Comparison of ENCODE assay signal across 9 mouse cellular contexts in the genomic region with DNA sequence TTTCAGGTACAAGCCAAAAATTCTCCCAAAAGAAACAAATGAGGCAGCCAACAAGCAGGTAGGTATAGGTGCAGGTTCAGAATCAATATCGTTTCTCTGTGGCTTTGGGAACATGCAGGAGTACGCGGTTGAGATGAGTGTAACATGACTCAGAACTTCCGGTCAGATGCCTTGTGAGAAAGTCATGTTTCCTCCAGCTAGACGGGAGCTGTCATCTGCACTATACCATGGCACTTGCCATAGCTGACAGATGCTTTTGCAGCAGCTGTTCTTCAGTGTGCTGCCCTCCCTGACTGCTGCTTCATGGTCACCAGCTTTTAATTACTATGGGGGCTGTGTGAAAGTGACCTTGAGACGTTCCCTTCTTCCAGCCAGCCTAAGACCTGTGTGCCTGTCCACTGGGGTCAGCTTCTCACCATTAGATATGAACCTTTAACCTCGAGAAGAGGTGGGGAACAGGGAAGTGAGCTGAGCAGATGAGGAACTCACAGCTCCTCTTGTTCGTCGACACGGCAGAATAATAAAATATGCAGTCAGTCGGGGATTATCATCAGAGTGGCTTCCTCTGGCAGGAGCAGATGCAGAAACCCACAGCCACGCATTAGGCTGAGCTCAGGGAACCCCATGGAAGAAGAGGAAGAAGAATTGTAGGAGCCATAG. TPM values are rescaled to one million over a fixed set of nuclear protein-coding genes. Genes with fewer than 3 reads are reported as not detected.
DNase-seq lines count a peak whose midpoint lies in the region; ATAC-seq and TF ChIP-seq lines count a peak whose summit lies in the region.
"Had no signal": no experiment of that assay in that cellular context is flagged by ENCODE, and none has a peak within 500 bp of the region (broad histone marks: within the 10 kb centered on the region; RNA-seq: fewer than 3 reads in every experiment).

No protein-coding gene starts in this region.

- ATAC-seq in liver, embryonic 16.5 days (ENCODE audit: low read depth): no peak
- no peak for ATAC-seq in frontal cortex, adult (ENCODE audit: low TSS enrichment)

- H3K27ac ChIP-seq in gastrocnemius, adult 2 months: no peak overlapping the region
- H3K27ac ChIP-seq in bone marrow macrophage, adult 2 months (ENCODE audit: insufficient read depth, low read depth, low read length): peak overlapping the region; percentile 100
- H3K27ac ChIP-seq in liver, embryonic 16.5 days (ENCODE audit: low read length): 0 out of 2 replicates have a peak overlapping the region, but pooled peaks have one; percentile 0
- H3K27ac ChIP-seq in cerebellum, adult 2 months (ENCODE audit: insufficient read depth, low read length): no peak overlapping the region
- H3K27ac ChIP-seq: embryonic facial prominence, embryonic 15.5 days had no signal

- 25% methylated on average over 12 of the region's 12 CpGs for WGBS in liver, embryonic 16.5 days (ENCODE audit: insufficient replicate concordance)
- WGBS in cerebellum, adult 2 months: 57% methylated on average over 12 of the region's 12 CpGs

- peaks cover 38% of the 10 kb centered on the region for H3K4me1 ChIP-seq in bone marrow macrophage, adult 2 months (ENCODE audit: control insufficient read depth, insufficient read depth, low read length)
- H3K4me1 ChIP-seq in liver, embryonic 16.5 days (ENCODE audit: control insufficient read depth, low read depth, low read length): no peaks in the 10 kb centered on the region
- H3K4me1 ChIP-seq in cerebellum, adult 2 months (ENCODE audit: control insufficient read depth, insufficient read depth, low read length): no peaks in the 10 kb centered on the region
- H3K4me1 ChIP-seq: embryonic facial prominence, embryonic 15.5 days had no signal

- no peaks in the 10 kb centered on the region for H3K9me3 ChIP-seq in liver, embryonic 16.5 days (replicated peaks; ENCODE audit: control insufficient read depth, low read length)
- H3K9me3 ChIP-seq: embryonic facial prominence, embryonic 15.5 days had no signal

- no peak for TF ChIP-seq CTCF in gastrocnemius, adult 2 months (IDR thresholded peaks at IDR 0.05)
- TF ChIP-seq CTCF in bone marrow macrophage, adult 2 months (IDR thresholded peaks at IDR 0.05; ENCODE audit: low read depth, low read length): no peak
- TF ChIP-seq CTCF in cerebellum, adult 2 months (IDR thresholded peaks at IDR 0.05; ENCODE audit: borderline replicate concordance, insufficient read depth, low read depth, low read length): no peak

- no peak for DNase-seq in gastrocnemius, adult 2 months
- DNase-seq in gastrocnemius, postnatal 36 days: no peak
- DNase-seq in 3T3-L1 (ENCODE audit: low read depth, low spot score): peak; percentile 82
- DNase-seq in cerebellum, adult 9-10 months: no peak
- DNase-seq in cerebellum, adult 2 months: no peak

- no peaks in the 10 kb centered on the region for H3K36me3 ChIP-seq in liver, embryonic 16.5 days (ENCODE audit: control insufficient read depth, insufficient read depth)
- H3K36me3 ChIP-seq: embryonic facial prominence, embryonic 15.5 days had no signal

- intact Hi-C loops in gastrocnemius, adult 2 months (cut with DNase I): no loop called here
- intact Hi-C loops in gastrocnemius, postnatal 36 days (cut with DNase I): no loop called here

- H3K4me2 ChIP-seq in liver, embryonic 16.5 days (ENCODE audit: low read depth, low read length): peak overlapping the region; percentile 9; the same call in 1 of the 2 replicates
- H3K4me2 ChIP-seq: embryonic facial prominence, embryonic 15.5 days had no signal

- H3K9ac ChIP-seq in liver, embryonic 16.5 days (ENCODE audit: low read depth, low read length): no peak overlapping the region
- H3K9ac ChIP-seq: embryonic facial prominence, embryonic 15.5 days had no signal

- no peak for TF ChIP-seq POLR2A in bone marrow macrophage, adult 2 months (IDR thresholded peaks at IDR 0.05; ENCODE audit: borderline replicate concordance, low read depth, low read length)
- no peak for TF ChIP-seq POLR2A in cerebellum, adult 2 months (IDR thresholded peaks at IDR 0.05; ENCODE audit: borderline replicate concordance, insufficient read depth, low read length)

- no peaks in the 10 kb centered on the region for H3K27me3 ChIP-seq in liver, embryonic 16.5 days (ENCODE audit: control insufficient read depth, insufficient read depth, low read depth, low read length)
- H3K27me3 ChIP-seq in cerebellum, adult 2 months (ENCODE audit: control insufficient read depth, insufficient read depth, low read length): no peaks in the 10 kb centered on the region
- H3K27me3 ChIP-seq: embryonic facial prominence, embryonic 15.5 days had no signal

- peak overlapping the region; percentile 24 for H3K4me3 ChIP-seq in gastrocnemius, adult 2 months
- no peak overlapping the region for H3K4me3 ChIP-seq in bone marrow macrophage, adult 2 months (ENCODE audit: insufficient read depth, low read length)
- no peak overlapping the region for H3K4me3 ChIP-seq in liver, embryonic 16.5 days (ENCODE audit: low read depth, low read length)
- no peak overlapping the region for H3K4me3 ChIP-seq in cerebellum, adult 2 months (replicated peaks; ENCODE audit: insufficient read depth, low read depth, low read length)
- H3K4me3 ChIP-seq: embryonic facial prominence, embryonic 15.5 days had no signal

RNA-seq across cellular contexts. Expression of gene Tlr13, which starts 7.0 kb away (rescaled TPM):
- total RNA-seq in gastrocnemius, adult 2 months (2021): under 1 TPM; 0.11 to 0.15 TPM
- under 1 TPM; 0.23 to 0.44 TPM for total RNA-seq in gastrocnemius, postnatal 36 days (2021)
- 151 and 181 TPM in 2 replicates for polyA plus RNA-seq in bone marrow macrophage, adult 2 months (2012; ENCODE audit: insufficient read depth, insufficient read length, missing spikeins)
- polyA plus RNA-seq in liver, embryonic 16.5 days (2015; fragmentation: Nextera tagmentation; extraction: Ambion mirVana): 1.0 and 1.3 TPM in 2 replicates
- 0.41 and 0.49 TPM in 2 replicates for polyA plus RNA-seq in cerebellum, adult 2 months (2012; rRNA removed)

RNA-seq across cellular contexts. Expression of gene Pgk1, which starts 50.9 kb away (rescaled TPM):
- 1,000 to 10,000 TPM in 1 of 2 experiments, 100 to 1,000 TPM in 1; 915 to 1,167 TPM for total RNA-seq in gastrocnemius, adult 2 months (2021)
- 1,000 to 10,000 TPM; 1,149 to 1,583 TPM for total RNA-seq in gastrocnemius, postnatal 36 days (2021)
- polyA plus RNA-seq in bone marrow macrophage, adult 2 months (2012; ENCODE audit: insufficient read depth, insufficient read length, missing spikeins): 274 and 285 TPM in 2 replicates
- 189 and 191 TPM in 2 replicates for polyA plus RNA-seq in liver, embryonic 16.5 days (2015; fragmentation: Nextera tagmentation; extraction: Ambion mirVana)
- 508 and 511 TPM in 2 replicates for polyA plus RNA-seq in cerebellum, adult 2 months (2012; rRNA removed)

Comparison
In these comparisons a context has a peak if more than half of its experiments do, and no peak if none do; other contexts are left out.
1. H3K27ac ChIP-seq: peak in bone marrow macrophage, adult 2 months (single experiment) and liver, embryonic 16.5 days (single experiment); none in gastrocnemius, adult 2 months (single experiment) and cerebellum, adult 2 months (single experiment).
2. RNA of gene Tlr13, which starts 7.0 kb away (polyA plus RNA-seq): 151 to 181 TPM in bone marrow macrophage, adult 2 months; 1.0 to 1.3 TPM in liver, embryonic 16.5 days and 0.41 to 0.49 TPM in cerebellum, adult 2 months; every median in the first group is over 10 times any median in the second.